Mouse (Mus musculus) heart, embryonic 10.5 days (tissue): Measurements from ENCODE around the gene Ergic2. TPM values are rescaled to one million over a fixed set of nuclear protein-coding genes. Genes with fewer than 3 reads are reported as not detected.
A peak's percentile ranks its signal among the peaks of the same experiment; 100 is the strongest.

Source experiments
- DNase-seq: peaks from one replicate; pipeline ENCODE4 v3.0.0-alpha.2; 2017; ENCODE audit warnings: low spot score
- H3K27ac ChIP-seq: fragments of 300-500 bp; sonication (generic); 2 replicates; pipeline ENCODE4 v1.5.1; 2016; ENCODE audit warnings: mild to moderate bottlenecking
- H3K27me3 ChIP-seq: fragments of 300-500 bp; sonication (generic); 2 replicates; pipeline ENCODE4 v1.6.1; 2016; ENCODE audit warnings: mild to moderate bottlenecking; ENCODE audit not compliant: poor library complexity, insufficient read depth, severe bottlenecking
- H3K36me3 ChIP-seq: fragments of 300-500 bp; sonication (generic); 2 replicates; pipeline ENCODE4 v1.6.1; 2016; ENCODE audit warnings: mild to moderate bottlenecking, moderate library complexity
- H3K4me1 ChIP-seq: fragments of 300-500 bp; sonication (generic); 2 replicates; pipeline ENCODE4 v1.6.1; 2016; ENCODE audit warnings: mild to moderate bottlenecking
- H3K4me3 ChIP-seq: fragments of 300-500 bp; sonication (generic); 2 replicates; pipeline ENCODE4 v1.5.1; 2016; ENCODE audit warnings: mild to moderate bottlenecking, moderate library complexity
- H3K9me3 ChIP-seq: fragments of 300-500 bp; sonication (generic); 2 replicates; pipeline ENCODE4 v1.6.1; 2016; ENCODE audit warnings: mild to moderate bottlenecking, moderate library complexity
- WGBS: fragments of 180-500 bp; shearing (Covaris S2); methylation state at CpG from one replicate; pipeline ENCODE4 v1.1.7; 2016; 5-methylcytosine and 5-hydroxymethylcytosine counted together
- polyA plus RNA-seq: library from polyadenylated mRNA; unstranded; fragments of >200 nt; fragmentation: Nextera tagmentation; extraction: Ambion mirVana; gene quantifications from 2 replicates; pipeline ENCODE4 v1.2.1, GENCODE M21; 2016

Ergic2 gene
- polyA plus RNA-seq, 1 experiment from 2014 or later, result 189 TPM

DNA sequence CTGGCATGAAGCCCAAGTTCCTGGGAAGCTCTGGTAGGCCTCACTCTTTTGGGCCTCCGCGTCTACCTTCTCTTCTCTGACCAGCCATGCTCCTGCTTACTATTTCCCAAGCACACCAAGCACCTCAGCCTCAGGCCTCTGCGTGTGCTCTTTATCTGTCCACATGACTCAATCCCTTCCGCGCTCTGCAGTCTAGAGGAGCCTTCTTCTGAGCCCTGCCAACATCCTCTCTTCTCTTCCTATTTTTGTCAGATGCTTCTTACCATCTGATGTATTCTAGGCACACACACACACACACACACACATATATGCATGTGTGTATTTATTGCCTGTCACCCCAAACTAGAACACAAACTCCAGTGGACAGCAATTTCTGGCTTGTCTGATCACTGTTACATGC, 29.5 kb upstream of the Ergic2 start:
- H3K4me3 ChIP-seq, result no peak overlapping the region
- DNase-seq, result no peak
- 88% methylated on average over 5 of the region's 5 CpGs for WGBS
- no peaks in the 10 kb centered on the region for H3K27me3 ChIP-seq
- H3K4me1 ChIP-seq, result 0 out of 2 replicates have a peak, but pooled peaks cover 7% of the 10 kb centered on the region
- no peaks in the 10 kb centered on the region for H3K9me3 ChIP-seq
- H3K27ac ChIP-seq, result no peak overlapping the region
- no peaks in the 10 kb centered on the region for H3K36me3 ChIP-seq

DNA sequence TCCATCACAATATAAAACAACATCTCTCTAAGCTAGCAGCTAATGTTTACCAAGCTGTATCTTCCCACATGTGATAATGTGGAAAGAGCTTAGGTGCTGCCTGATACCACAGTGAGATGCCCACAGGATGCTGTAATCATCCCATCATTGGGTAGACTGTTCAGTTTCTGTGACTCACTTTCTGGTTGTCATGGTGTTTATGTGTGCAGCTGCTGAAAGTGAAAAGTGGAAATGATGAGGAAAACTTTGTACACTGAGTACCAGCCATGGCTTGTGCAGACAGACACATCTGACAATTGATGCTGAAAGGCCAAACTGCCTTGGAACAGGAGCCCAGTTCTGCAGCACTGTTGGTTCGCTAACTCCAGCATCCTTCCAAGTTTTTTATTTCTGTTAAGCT, 27.1 kb upstream of the Ergic2 start:
- Histone ChIP-seq H3K27ac (no peak overlapping the region), H3K36me3 (no peaks in the 10 kb centered on the region), H3K27me3 (no peaks in the 10 kb centered on the region), H3K4me1 (0 out of 2 replicates have a peak, but pooled peaks cover 7% of the 10 kb centered on the region), H3K9me3 (no peaks in the 10 kb centered on the region), H3K4me3 (no peak overlapping the region)
- WGBS, result 93% methylated on average over 1 of the region's 1 CpGs
- DNase-seq, result no peak

DNA sequence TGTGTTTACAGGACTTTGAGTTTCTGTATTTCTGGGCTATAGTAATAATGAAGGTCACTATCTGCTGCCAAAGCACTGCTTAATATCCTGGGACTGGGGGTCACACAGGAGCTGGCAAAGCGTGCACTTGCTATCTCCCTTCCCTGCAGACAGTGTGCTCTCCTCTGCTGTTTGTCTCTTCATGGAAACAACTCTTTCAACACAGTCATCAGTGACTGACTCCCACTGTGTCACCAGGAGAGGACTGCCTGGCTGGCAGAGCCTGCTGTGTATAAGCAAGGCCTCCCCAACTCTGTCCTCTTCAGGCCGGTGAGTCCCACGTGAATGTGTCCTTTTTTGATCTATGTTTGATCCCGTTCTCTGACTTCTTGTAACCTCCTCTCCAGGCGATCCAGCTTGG, 25.3 kb upstream of the Ergic2 start:
- DNase-seq, result no peak
- Histone ChIP-seq H3K27me3 (no peaks in the 10 kb centered on the region), H3K9me3 (no peaks in the 10 kb centered on the region), H3K27ac (0 out of 2 replicates have a peak overlapping the region, but pooled peaks have one; percentile 43), H3K4me1 (0 out of 2 replicates have a peak, but pooled peaks cover 7% of the 10 kb centered on the region), H3K4me3 (no peak overlapping the region), H3K36me3 (no peaks in the 10 kb centered on the region)
- WGBS, result 42% methylated on average over 5 of the region's 5 CpGs

DNA sequence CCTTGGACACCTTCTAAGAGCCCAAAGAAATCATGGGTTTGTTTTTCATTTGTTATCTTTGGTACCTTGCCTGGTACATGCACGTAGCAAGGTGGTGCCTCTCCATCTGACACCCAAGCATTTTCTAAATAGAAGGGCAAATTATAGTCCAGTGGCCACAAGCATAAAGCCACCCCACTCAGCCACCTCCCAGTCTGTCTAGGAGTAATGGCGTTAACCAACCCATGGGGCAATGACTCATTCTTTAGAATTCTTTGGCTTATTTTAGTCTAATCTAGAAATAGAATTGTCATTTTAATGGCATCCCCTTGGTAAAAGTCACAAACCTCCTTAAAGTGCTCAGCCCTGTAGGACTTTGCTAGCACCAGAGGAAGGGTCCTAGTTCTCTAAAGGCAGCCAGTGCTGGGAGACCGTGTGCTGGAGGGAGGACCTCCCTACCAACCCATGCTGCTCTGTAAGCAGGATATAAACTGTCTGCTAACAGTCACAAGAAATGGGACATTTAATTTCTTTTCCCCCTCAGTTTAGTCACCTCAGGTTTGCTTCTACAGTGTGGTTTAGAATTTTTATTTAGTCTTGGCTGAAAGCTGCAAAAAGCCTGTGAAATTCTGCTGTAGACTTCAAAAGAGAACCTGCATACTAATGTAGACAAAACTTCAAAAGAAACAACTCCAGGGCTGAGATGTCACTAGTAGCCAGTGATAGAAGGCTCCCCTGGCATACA, 22.1 kb upstream of the Ergic2 start:
- Histone ChIP-seq H3K27ac (no peak overlapping the region), H3K36me3 (no peaks in the 10 kb centered on the region), H3K9me3 (no peaks in the 10 kb centered on the region), H3K4me1 (0 out of 2 replicates have a peak, but pooled peaks cover 10% of the 10 kb centered on the region), H3K27me3 (no peaks in the 10 kb centered on the region), H3K4me3 (no peak overlapping the region)
- no peak for DNase-seq
- 71% methylated on average over 3 of the region's 3 CpGs for WGBS

DNA sequence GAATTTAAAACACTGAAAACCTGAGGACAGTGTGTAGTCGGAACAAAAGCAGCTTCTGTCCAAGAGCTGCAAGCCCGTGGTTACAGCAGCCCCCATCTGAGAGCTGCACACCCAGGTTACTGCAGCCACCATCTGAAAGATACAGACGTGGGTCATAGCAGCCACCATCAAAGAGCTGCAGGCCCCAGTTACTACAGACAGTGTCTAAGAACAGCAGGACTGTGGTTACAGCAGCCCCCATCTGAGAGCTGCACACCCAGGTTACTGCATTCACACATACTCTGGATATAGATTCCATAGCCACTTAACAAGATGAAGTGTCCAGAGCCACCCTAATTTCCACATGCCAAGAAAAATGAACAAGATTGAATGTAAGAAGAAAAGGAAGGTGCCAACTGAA, 15.4 kb upstream of the Ergic2 start:
- Histone ChIP-seq H3K27ac (no peak overlapping the region), H3K36me3 (no peaks in the 10 kb centered on the region), H3K4me1 (0 out of 2 replicates have a peak, but pooled peaks cover 3% of the 10 kb centered on the region), H3K4me3 (no peak overlapping the region), H3K9me3 (no peaks in the 10 kb centered on the region), H3K27me3 (no peaks in the 10 kb centered on the region)
- DNase-seq, result no peak
- WGBS, result 61% methylated on average over 3 of the region's 3 CpGs

DNA sequence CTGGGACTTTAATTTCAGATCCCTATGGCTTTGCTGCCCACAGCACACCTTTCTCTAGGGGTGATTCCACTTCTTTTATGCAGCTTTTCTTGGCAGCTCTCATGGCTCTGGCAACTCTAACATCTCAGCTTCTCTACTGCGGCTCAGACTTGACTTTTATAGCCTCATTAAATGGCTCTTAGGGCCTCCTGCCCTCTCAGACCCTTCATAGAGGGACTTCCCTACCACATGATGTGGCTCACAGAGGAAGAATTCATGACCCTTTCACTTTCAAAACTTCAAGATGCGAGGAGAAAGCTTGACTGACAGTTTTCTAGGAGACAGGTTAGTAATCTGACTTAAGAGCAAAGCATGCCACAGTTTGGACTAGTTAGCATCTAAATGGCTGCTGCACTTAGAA, 10.5 kb upstream of the Ergic2 start:
- DNase-seq, result no peak
- WGBS, result 75% methylated on average over 2 of the region's 2 CpGs
- Histone ChIP-seq H3K4me1 (no peaks in the 10 kb centered on the region), H3K36me3 (no peaks in the 10 kb centered on the region), H3K27ac (no peak overlapping the region), H3K27me3 (no peaks in the 10 kb centered on the region), H3K4me3 (no peak overlapping the region), H3K9me3 (no peaks in the 10 kb centered on the region)

DNA sequence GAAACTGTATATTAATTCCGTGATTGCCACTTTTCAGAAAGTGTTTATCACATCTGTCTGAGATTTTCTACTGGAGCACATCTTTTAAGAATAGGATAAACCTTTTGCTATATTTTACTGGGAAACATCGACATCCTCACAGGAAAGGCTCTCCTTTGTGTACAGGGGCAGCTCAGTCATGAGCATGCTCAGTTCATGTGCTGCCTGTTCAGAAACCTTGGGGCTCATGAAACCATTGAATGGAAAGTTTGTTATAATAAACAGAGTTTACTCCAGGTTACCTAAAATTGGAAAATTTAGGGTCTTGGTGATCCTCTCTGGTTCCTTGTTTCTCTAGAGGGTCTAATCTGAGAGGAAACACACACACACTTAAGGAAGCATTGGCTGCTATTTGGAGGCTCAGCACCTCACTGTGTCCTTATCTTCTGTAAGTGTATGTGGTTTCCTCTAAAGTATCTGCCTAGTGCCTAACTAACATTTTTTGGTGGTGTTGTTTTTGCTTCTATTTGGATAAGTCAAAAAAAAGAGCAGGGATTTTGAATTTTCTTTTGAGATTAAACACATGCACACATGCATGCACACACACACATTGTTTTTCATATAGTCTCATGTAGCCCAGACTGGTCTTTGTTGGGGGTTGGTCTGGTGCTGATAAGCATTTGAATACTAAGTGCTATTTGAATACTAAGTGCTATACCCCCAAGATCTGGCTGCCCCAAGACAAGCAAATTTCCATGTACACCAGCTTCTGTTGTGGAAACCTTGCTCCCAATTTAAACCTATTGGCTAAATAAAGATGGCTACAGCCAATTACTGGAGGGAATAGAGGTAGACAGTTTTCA, 6.3 kb upstream of the Ergic2 start:
- DNase-seq, result no peak
- WGBS, result 75% methylated on average over 2 of the region's 2 CpGs

DNA sequence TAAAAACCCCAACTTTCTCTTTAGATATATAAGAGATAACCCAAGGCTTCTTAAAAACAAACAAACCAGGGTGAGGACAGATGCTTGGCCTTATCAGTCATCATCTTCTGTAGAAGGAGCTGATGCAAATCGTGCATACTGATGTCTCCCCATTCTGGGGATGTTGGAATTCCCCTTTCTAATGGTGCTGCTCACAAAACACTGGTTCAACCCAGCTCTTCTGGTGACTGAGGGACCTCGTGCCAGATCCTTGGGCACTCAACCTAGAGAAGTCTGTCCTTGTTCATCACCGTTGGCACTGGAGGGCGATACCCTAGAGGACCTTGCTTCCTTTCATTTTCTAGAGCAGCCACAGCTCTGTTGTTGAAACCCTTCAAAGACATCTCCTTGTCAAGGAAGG, 4.6 kb upstream of the Ergic2 start:
- no peak overlapping the region for H3K4me3 ChIP-seq
- H3K27ac ChIP-seq, result no peak overlapping the region
- no peaks in the 10 kb centered on the region; the same call in 1 of the 2 replicates for H3K36me3 ChIP-seq
- 86% methylated on average over 4 of the region's 4 CpGs for WGBS
- DNase-seq, result no peak
- H3K27me3 ChIP-seq, result no peaks in the 10 kb centered on the region
- peaks cover 10% of the 10 kb centered on the region; the same call in 1 of the 2 replicates for H3K4me1 ChIP-seq
- no peaks in the 10 kb centered on the region for H3K9me3 ChIP-seq

More for the DNA sequence above, 6.3 kb upstream of the Ergic2 start:
- Histone ChIP-seq H3K4me1 (peaks cover 6% of the 10 kb centered on the region; the same call in 1 of the 2 replicates), H3K9me3 (no peaks in the 10 kb centered on the region), H3K4me3 (no peak overlapping the region), H3K27ac (no peak overlapping the region), H3K36me3 (no peaks in the 10 kb centered on the region; the same call in 1 of the 2 replicates), H3K27me3 (no peaks in the 10 kb centered on the region)

DNA sequence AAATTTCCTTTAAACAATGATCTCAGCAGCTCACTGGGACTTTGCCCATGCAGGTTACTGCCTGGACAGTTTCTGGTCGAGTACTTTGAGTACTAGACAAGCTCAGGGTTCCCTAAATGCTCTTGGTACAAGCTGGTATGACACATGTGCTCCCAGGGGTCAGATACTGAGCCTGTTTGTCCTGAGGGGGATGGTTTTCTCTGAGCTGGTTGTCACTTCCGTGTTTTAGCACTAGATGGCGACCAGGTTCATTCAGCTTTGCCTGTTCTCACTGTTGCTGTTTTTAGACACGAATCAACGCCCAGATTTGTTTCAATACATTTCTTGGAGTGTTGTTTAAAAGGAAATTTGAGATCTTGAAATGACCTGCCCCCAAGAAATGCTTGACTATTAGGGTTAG, 2.6 kb upstream of the Ergic2 start:
- Histone ChIP-seq H3K36me3 (no peaks in the 10 kb centered on the region; the same call in 1 of the 2 replicates), H3K4me1 (peaks cover 10% of the 10 kb centered on the region; the same call in 1 of the 2 replicates), H3K27ac (no peak overlapping the region), H3K27me3 (no peaks in the 10 kb centered on the region), H3K9me3 (no peaks in the 10 kb centered on the region), H3K4me3 (no peak overlapping the region)
- WGBS, result 10% methylated on average over 5 of the region's 5 CpGs
- DNase-seq, result peak; percentile 80

DNA sequence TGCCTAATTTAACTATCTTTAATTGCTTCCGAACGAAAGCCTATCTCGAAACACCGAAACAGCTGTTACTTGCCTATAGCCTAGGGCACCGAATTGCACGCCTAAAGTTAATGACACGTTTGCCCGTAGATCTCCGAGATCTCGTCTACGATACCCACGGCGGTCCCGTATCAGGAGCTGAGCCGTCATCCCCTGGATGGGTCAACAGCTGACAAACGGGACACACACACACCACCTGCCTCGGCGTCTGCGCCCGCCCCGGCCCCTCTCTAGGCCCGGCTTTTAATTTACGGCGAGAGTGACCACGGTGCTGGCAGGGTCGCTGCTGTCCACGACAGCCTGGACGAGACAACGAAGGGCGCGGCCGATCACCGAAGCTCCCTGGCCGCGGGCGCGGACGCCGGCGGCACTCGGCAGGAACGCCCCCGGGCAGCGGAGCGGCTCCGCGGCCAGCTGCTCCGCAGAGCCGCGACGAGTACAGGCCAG, 740 bp downstream of the Ergic2 start:
- H3K27ac ChIP-seq, result peak overlapping the region; percentile 97
- peak overlapping the region; percentile 82 for H3K4me3 ChIP-seq
- H3K9me3 ChIP-seq, result no peaks in the 10 kb centered on the region
- no peaks in the 10 kb centered on the region for H3K27me3 ChIP-seq
- peaks cover 10% of the 10 kb centered on the region; the same call in 1 of the 2 replicates for H3K4me1 ChIP-seq
- no peak for DNase-seq
- WGBS, result 1% methylated on average over 51 of the region's 51 CpGs
- no peaks in the 10 kb centered on the region; the same call in 1 of the 2 replicates for H3K36me3 ChIP-seq

DNA sequence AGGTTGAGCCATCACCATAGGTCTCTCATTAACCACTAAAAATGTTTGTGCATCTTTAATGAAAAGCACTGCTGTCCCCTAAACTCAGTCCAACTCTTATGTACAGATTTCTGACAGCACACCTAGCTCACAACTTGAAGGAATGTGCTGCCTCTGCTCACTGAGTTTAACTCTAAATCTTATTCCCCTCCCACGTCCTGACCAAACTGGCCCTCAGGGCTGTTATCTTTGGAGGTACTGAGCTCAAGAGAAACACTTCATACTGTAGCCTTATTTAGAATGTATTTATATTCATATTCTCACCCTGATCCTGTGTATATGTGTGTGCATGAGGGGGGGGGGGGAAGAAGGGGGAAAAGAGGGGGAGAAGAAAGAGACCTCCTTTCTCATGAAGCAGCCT, 4.7 kb downstream of the Ergic2 start:
- WGBS, result 50% methylated on average over 1 of the region's 1 CpGs
- H3K9me3 ChIP-seq, result no peaks in the 10 kb centered on the region

DNA sequence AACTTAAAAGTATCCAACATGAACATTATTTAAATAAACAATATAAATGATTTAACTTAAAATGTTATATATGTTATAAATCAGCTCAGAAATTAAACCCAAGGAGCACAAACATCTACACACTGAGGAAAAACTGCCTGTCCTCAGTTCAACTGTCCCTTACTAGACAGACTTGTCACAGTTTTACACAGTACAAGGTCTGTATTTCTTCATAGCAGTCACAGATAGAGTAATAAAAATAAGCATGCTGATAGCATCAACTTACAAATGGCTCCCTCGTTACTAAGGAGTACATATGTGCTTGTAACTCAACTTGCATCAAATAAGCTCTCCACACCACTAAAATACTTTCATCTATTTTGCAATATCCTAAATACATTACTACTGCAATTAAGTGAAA, 7.0 kb downstream of the Ergic2 start:
- Histone ChIP-seq H3K4me3 (no peak overlapping the region), H3K36me3 (peaks cover 40% of the 10 kb centered on the region), H3K9me3 (no peaks in the 10 kb centered on the region), H3K27me3 (no peaks in the 10 kb centered on the region), H3K27ac (no peak overlapping the region), H3K4me1 (no peaks in the 10 kb centered on the region)
- WGBS, result 79% methylated on average over 1 of the region's 1 CpGs
- no peak for DNase-seq

More for the DNA sequence above, 4.7 kb downstream of the Ergic2 start:
- H3K27ac ChIP-seq, result no peak overlapping the region
- no peaks in the 10 kb centered on the region for H3K27me3 ChIP-seq
- no peak overlapping the region for H3K4me3 ChIP-seq
- DNase-seq, result no peak
- peaks cover 22% of the 10 kb centered on the region for H3K36me3 ChIP-seq
- no peaks in the 10 kb centered on the region for H3K4me1 ChIP-seq

DNA sequence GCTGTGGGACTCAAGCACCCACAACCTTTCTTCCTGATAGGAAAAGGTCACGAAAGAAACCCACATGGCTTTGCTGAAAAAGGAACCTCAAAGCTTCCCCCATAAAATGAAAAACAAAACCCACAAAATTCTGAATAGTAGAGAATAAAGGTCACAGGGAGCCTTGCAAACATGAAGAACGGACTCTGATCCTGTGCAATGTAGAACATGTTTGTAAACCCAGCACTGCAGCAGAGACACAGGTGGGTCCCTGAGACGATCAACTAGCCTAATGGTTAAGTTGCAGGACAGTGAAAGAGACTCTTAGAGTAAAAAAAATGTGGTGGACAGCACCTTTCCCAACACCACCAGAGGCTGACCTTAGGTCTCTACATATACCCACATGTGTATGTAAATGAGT, 12.4 kb downstream of the Ergic2 start:
- H3K9me3 ChIP-seq, result no peaks in the 10 kb centered on the region
- peaks cover 62% of the 10 kb centered on the region for H3K36me3 ChIP-seq
- 93% methylated on average over 3 of the region's 3 CpGs for WGBS
- no peak overlapping the region for H3K27ac ChIP-seq
- no peaks in the 10 kb centered on the region for H3K4me1 ChIP-seq
- no peak for DNase-seq
- H3K27me3 ChIP-seq, result no peaks in the 10 kb centered on the region
- no peak overlapping the region for H3K4me3 ChIP-seq
